28 mouse cellular contexts compared by ENCODE assay signal in genomic region chr9:27519711-27520110, GRCm38 (mm10).
A peak's percentile ranks its signal among the peaks of the same experiment; 100 is the strongest.
DNase-seq lines count a peak whose midpoint lies in the region; ATAC-seq lines count a peak whose summit lies in the region.
"Had no signal": no experiment of that assay in that cellular context is flagged by ENCODE, and none has a peak within 500 bp of the region (broad histone marks: within the 10 kb centered on the region; RNA-seq: fewer than 3 reads in every experiment).

No protein-coding gene starts in this region.

- H3K4me1 ChIP-seq in forebrain, embryonic 11.5 days (replicated peaks; ENCODE audit: control insufficient read depth, insufficient read depth, low read length), result no peaks in the 10 kb centered on the region; the same call in 1 of the 2 replicates
- H3K4me1 ChIP-seq in forebrain, embryonic 14.5 days (ENCODE audit: control insufficient read depth, insufficient read depth, low read length), result peaks cover 4% of the 10 kb centered on the region; the same call in 1 of the 2 replicates
- no peaks in the 10 kb centered on the region for H3K4me1 ChIP-seq in heart, embryonic 12.5 days (replicated peaks)
- H3K4me1 ChIP-seq: embryonic facial prominence, embryonic 12.5 days; embryonic facial prominence, embryonic 15.5 days; heart, embryonic 15.5 days; intestine, embryonic 15.5 days had no signal

- H3K27ac ChIP-seq in forebrain, embryonic 11.5 days (ENCODE audit: low read depth, low read length), result peak overlapping the region; percentile 59; the same call in 1 of the 2 replicates
- no peak overlapping the region for H3K27ac ChIP-seq in forebrain, embryonic 14.5 days (ENCODE audit: low read depth, low read length)
- H3K27ac ChIP-seq in heart, embryonic 12.5 days (ENCODE audit: poor library complexity, severe bottlenecking), result no peak overlapping the region
- H3K27ac ChIP-seq: embryonic facial prominence, embryonic 12.5 days; embryonic facial prominence, embryonic 15.5 days; heart, embryonic 15.5 days; hindbrain, embryonic 10.5 days; hindbrain, embryonic 13.5 days; intestine, embryonic 15.5 days had no signal

- no peak for DNase-seq in forebrain, embryonic 11.5 days (ENCODE audit: low spot score)
- DNase-seq in forebrain, embryonic 14.5 days (ENCODE audit: low spot score), result no peak
- peak; percentile 70 for DNase-seq in heart, adult 11 months
- peak; percentile 19 for DNase-seq in testis, postnatal 10 days (ENCODE audit: low spot score)
- no peak for DNase-seq in testis, postnatal 14 days (ENCODE audit: low spot score)
- DNase-seq in kidney, adult 8-10 months, result no peak
- DNase-seq: adrenal gland, postnatal 10 days; adrenal gland, postnatal 36 days; B cell, adult 2 months; cerebellum, adult 11 months; cerebellum, adult 2 months; cerebellum, adult 9-11 months; cerebellum, postnatal 25 days; gastrocnemius, postnatal 10 days; gastrocnemius, postnatal 36 days; heart, postnatal 10 days; heart, postnatal 36 days had no signal

- ATAC-seq in forebrain, embryonic 11.5 days (replicated peaks; ENCODE audit: low FRiP score), result peak; percentile 33; the same call in 1 of the 2 replicates
- ATAC-seq in forebrain, embryonic 14.5 days, result no peak
- no peak for ATAC-seq in heart, embryonic 12.5 days (ENCODE audit: insufficient number of reproducible peaks, low FRiP score)
- ATAC-seq: hindbrain, embryonic 16.5 days; intestine, embryonic 15.5 days; Patski had no signal

- WGBS in forebrain, embryonic 11.5 days, result 33% methylated on average over 5 of the region's 5 CpGs
- WGBS in forebrain, embryonic 14.5 days, result 12% methylated on average over 5 of the region's 5 CpGs
- 66% methylated on average over 5 of the region's 5 CpGs for WGBS in heart, embryonic 12.5 days

- H3K4me2 ChIP-seq in forebrain, embryonic 11.5 days (ENCODE audit: low read depth, low read length, severe bottlenecking), result no peak overlapping the region
- H3K4me2 ChIP-seq in forebrain, embryonic 14.5 days (ENCODE audit: low read length), result no peak overlapping the region
- no peak overlapping the region for H3K4me2 ChIP-seq in heart, embryonic 12.5 days
- H3K4me2 ChIP-seq: embryonic facial prominence, embryonic 12.5 days; embryonic facial prominence, embryonic 15.5 days; heart, embryonic 11.5 days; heart, embryonic 15.5 days; hindbrain, embryonic 13.5 days; intestine, embryonic 15.5 days had no signal

- peak overlapping the region; percentile 32; the same call in 1 of the 2 replicates for H3K9ac ChIP-seq in forebrain, embryonic 11.5 days (ENCODE audit: low read length)
- H3K9ac ChIP-seq in forebrain, embryonic 14.5 days (ENCODE audit: low read length), result no peak overlapping the region
- H3K9ac ChIP-seq in heart, embryonic 12.5 days, result no peak overlapping the region
- H3K9ac ChIP-seq: embryonic facial prominence, embryonic 12.5 days; embryonic facial prominence, embryonic 15.5 days; heart, embryonic 15.5 days; hindbrain, embryonic 13.5 days; intestine, embryonic 15.5 days had no signal

- H3K4me3 ChIP-seq in forebrain, embryonic 11.5 days (ENCODE audit: low read depth, low read length), result no peak overlapping the region
- H3K4me3 ChIP-seq in forebrain, embryonic 14.5 days (ENCODE audit: low read depth, low read length), result no peak overlapping the region
- no peak overlapping the region for H3K4me3 ChIP-seq in heart, embryonic 12.5 days
- H3K4me3 ChIP-seq: embryonic facial prominence, embryonic 12.5 days; embryonic facial prominence, embryonic 15.5 days; heart, embryonic 15.5 days; hindbrain, embryonic 10.5 days; hindbrain, embryonic 13.5 days; intestine, embryonic 15.5 days had no signal

- H3K36me3 ChIP-seq in forebrain, embryonic 11.5 days (ENCODE audit: control insufficient read depth, insufficient read depth, low read length), result no peaks in the 10 kb centered on the region
- H3K36me3 ChIP-seq in forebrain, embryonic 14.5 days (ENCODE audit: control insufficient read depth, insufficient read depth, low read length), result no peaks in the 10 kb centered on the region
- H3K36me3 ChIP-seq in heart, embryonic 12.5 days, result no peaks in the 10 kb centered on the region
- H3K36me3 ChIP-seq: embryonic facial prominence, embryonic 12.5 days; embryonic facial prominence, embryonic 15.5 days; G1E; heart, embryonic 15.5 days; hindbrain, embryonic 10.5 days; hindbrain, embryonic 13.5 days; intestine, embryonic 15.5 days had no signal

- no peaks in the 10 kb centered on the region for H3K9me3 ChIP-seq in forebrain, embryonic 11.5 days (ENCODE audit: control insufficient read depth, low read length)
- H3K9me3 ChIP-seq in forebrain, embryonic 14.5 days (replicated peaks; ENCODE audit: control insufficient read depth, low read length), result no peaks in the 10 kb centered on the region
- H3K9me3 ChIP-seq in heart, embryonic 12.5 days (replicated peaks), result no peaks in the 10 kb centered on the region
- H3K9me3 ChIP-seq: embryonic facial prominence, embryonic 12.5 days; embryonic facial prominence, embryonic 15.5 days; G1E; heart, embryonic 15.5 days; hindbrain, embryonic 10.5 days; hindbrain, embryonic 13.5 days; intestine, embryonic 15.5 days had no signal

- H3K27me3 ChIP-seq in forebrain, embryonic 11.5 days (ENCODE audit: control insufficient read depth, insufficient read depth, low read length), result no peaks in the 10 kb centered on the region
- no peaks in the 10 kb centered on the region for H3K27me3 ChIP-seq in forebrain, embryonic 14.5 days (replicated peaks; ENCODE audit: control insufficient read depth, insufficient read depth, low read length)
- H3K27me3 ChIP-seq in heart, embryonic 12.5 days (replicated peaks), result no peaks in the 10 kb centered on the region
- H3K27me3 ChIP-seq: embryonic facial prominence, embryonic 12.5 days; embryonic facial prominence, embryonic 15.5 days; heart, embryonic 15.5 days; hindbrain, embryonic 13.5 days; intestine, embryonic 15.5 days had no signal

Comparison
In these comparisons a context has a peak if more than half of its experiments do, and no peak if none do; other contexts are left out.
1. DNase-seq: peak in heart, adult 11 months (single experiment) and testis, postnatal 10 days (single experiment); none in forebrain, embryonic 11.5 days (single experiment), forebrain, embryonic 14.5 days (single experiment), testis, postnatal 14 days (single experiment) and kidney, adult 8-10 months (0 of 2).